Mouse (Mus musculus) ovary, adult 10 weeks (tissue): ENCODE measurements around the gene Olfr95. TPM values are rescaled to one million over a fixed set of nuclear protein-coding genes. Genes with fewer than 3 reads are reported as not detected.

ENCODE experiments used
- polyA plus RNA-seq: library from polyadenylated mRNA; stranded (reverse); fragments of 350-450 nt; fragmentation: Illumina TruSeq; extraction: RNeasy Lipid Tissue Mini Kit (QIAGEN cat#74804); gene quantifications from one replicate; pipeline ENCODE4 v1.2.3, GENCODE M21; 2014

Olfr95 gene
- not detected for polyA plus RNA-seq

GRCm38 (mm10) chr17:37213018-37213417 is at the start of gene Olfr95:
TSS of gene Olfr95 (minus strand) at chr17:37213118.

GRCm38 (mm10) chr17:37237230-37237629 is 24.3 kb upstream of the Olfr95 start, which contains the start of gene Olfr97:
TSS of gene Olfr97 (minus strand) at chr17:37237330.

DNA sequence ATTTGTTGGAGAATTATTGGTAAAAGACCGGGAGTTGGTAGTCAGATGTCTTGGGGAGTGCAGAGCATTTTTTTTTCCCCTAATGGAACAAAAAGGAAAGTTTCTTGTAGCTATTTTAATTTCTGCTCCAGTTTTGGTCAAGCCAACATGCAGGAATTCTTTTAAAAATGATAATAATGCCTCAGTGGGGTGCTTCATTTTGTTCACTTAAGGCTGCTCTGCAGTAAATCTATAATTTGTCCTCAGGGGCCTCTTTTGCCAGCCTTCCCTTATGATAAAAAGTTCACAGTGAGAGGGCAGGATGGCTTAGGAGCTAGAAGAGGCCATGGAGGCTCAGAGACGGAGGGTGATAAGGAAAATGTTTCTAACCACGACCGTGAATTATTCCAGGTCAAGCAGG is 6.9 kb upstream of the Olfr95 start, which contains the start of gene Olfr96:
TSS of gene Olfr96 (plus strand) at position 301 of the 400 bp plus-strand sequence.

GRCm38 (mm10) chr17:37200894-37201293 is 12.0 kb downstream of the Olfr95 start, which contains the start of gene Olfr94:
TSS of gene Olfr94 (minus strand) at chr17:37200994.

GRCm38 (mm10) chr17:37193656-37194055 is 19.3 kb downstream of the Olfr95 start, which contains the start of gene Ubd:
TSS of gene Ubd (plus strand) at chr17:37193892.

GRCm38 (mm10) chr17:37161394-37161793 is 51.5 kb downstream of the Olfr95 start, which contains the start of gene Olfr93:
TSS of gene Olfr93 (minus strand) at chr17:37161494.

Other genes with a start within 250 kb of the Olfr95 start
- gene 2410137M14Rik, start 231.9 kb downstream of the Olfr95 start, polyA plus RNA-seq, result not detected
- gene H2-M5, start 223.6 kb downstream of the Olfr95 start, polyA plus RNA-seq, result not detected
- 39.5 TPM for gene Zfp57, start 212.0 kb downstream of the Olfr95 start, polyA plus RNA-seq
- not detected for gene Mog, start 189.7 kb downstream of the Olfr95 start, polyA plus RNA-seq
- gene Gabbr1, start 167.2 kb downstream of the Olfr95 start, polyA plus RNA-seq, result 33.8 TPM
- gene Olfr90, start 124.6 kb downstream of the Olfr95 start, polyA plus RNA-seq, result not detected
- not detected for gene Olfr91, start 114.8 kb downstream of the Olfr95 start, polyA plus RNA-seq
- gene Olfr92, start 93.0 kb downstream of the Olfr95 start, polyA plus RNA-seq, result not detected
- not detected for gene Olfr93, start 51.6 kb downstream of the Olfr95 start, polyA plus RNA-seq
- not detected for gene Ubd, start 19.2 kb downstream of the Olfr95 start, polyA plus RNA-seq
- not detected for gene Olfr94, start 12.1 kb downstream of the Olfr95 start, polyA plus RNA-seq
- gene Olfr96, start 7.0 kb upstream of the Olfr95 start, polyA plus RNA-seq, result not detected
- not detected for gene Olfr97, start 24.2 kb upstream of the Olfr95 start, polyA plus RNA-seq
- not detected for gene Olfr98, start 50.6 kb upstream of the Olfr95 start, polyA plus RNA-seq
- 3.9 TPM for gene H2-M3, start 57.1 kb upstream of the Olfr95 start, polyA plus RNA-seq
- not detected for gene Olfr99, start 70.3 kb upstream of the Olfr95 start, polyA plus RNA-seq
- gene Olfr101, start 91.2 kb upstream of the Olfr95 start, polyA plus RNA-seq, result not detected
- gene Olfr102, start 103.9 kb upstream of the Olfr95 start, polyA plus RNA-seq, result not detected
- gene Olfr103, start 126.6 kb upstream of the Olfr95 start, polyA plus RNA-seq, result not detected
- not detected for gene Olfr104-ps, start 146.5 kb upstream of the Olfr95 start, polyA plus RNA-seq
- not detected for gene Olfr105-ps, start 165.9 kb upstream of the Olfr95 start, polyA plus RNA-seq
- gene Olfr106-ps, start 177.3 kb upstream of the Olfr95 start, polyA plus RNA-seq, result not detected
- not detected for gene Olfr107, start 186.1 kb upstream of the Olfr95 start, polyA plus RNA-seq
- gene Olfr108, start 232.4 kb upstream of the Olfr95 start, polyA plus RNA-seq, result not detected
- gene Olfr109, start 245.8 kb upstream of the Olfr95 start, polyA plus RNA-seq, result not detected